Mouse (Mus musculus) hindbrain, embryonic 15.5 days (tissue): Measurements from ENCODE around the gene Gpr68. TPM values are rescaled to one million over a fixed set of nuclear protein-coding genes. Genes with fewer than 3 reads are reported as not detected.

Experiments
- ATAC-seq: fragments of 200-750 bp; cut with Nextera tagmentation; 2 replicates; pipeline ENCODE4 v1.8.0; 2017; ENCODE audit warnings: low read depth, moderate number of reproducible peaks, moderate TSS enrichment; ENCODE audit not compliant: low FRiP score
- H3K27ac ChIP-seq: fragments of 300-500 bp; sonication (generic); replicated peaks from 2 replicates; pipeline ENCODE4 v1.5.1; 2015; ENCODE audit warnings: mild to moderate bottlenecking, inconsistent platforms
- H3K27me3 ChIP-seq: fragments of 300-500 bp; sonication (generic); 2 replicates; pipeline ENCODE4 v1.6.1; 2015; ENCODE audit warnings: control low read depth, inconsistent platforms
- H3K36me3 ChIP-seq: fragments of 300-500 bp; sonication (generic); 2 replicates; pipeline ENCODE4 v1.6.1; 2015; ENCODE audit warnings: control low read depth, inconsistent platforms
- H3K4me1 ChIP-seq: fragments of 300-500 bp; sonication (generic); replicated peaks from 2 replicates; pipeline ENCODE4 v1.6.1; 2015; ENCODE audit warnings: control low read depth, inconsistent platforms
- H3K4me2 ChIP-seq: fragments of 300-500 bp; sonication (generic); 2 replicates; pipeline ENCODE4 v1.6.1; 2015; ENCODE audit warnings: moderate library complexity, mild to moderate bottlenecking, inconsistent platforms
- H3K4me3 ChIP-seq: fragments of 300-500 bp; sonication (generic); 2 replicates; pipeline ENCODE4 v1.5.1; 2015; ENCODE audit warnings: mild to moderate bottlenecking, inconsistent platforms
- H3K9ac ChIP-seq: fragments of 300-500 bp; sonication (generic); 2 replicates; pipeline ENCODE4 v1.6.1; 2015; ENCODE audit warnings: inconsistent platforms
- H3K9me3 ChIP-seq: fragments of 300-500 bp; sonication (generic); 2 replicates; pipeline ENCODE4 v1.6.1; 2016; ENCODE audit warnings: control low read depth, inconsistent platforms
- WGBS: fragments of 180-500 bp; shearing (Covaris S2); methylation state at CpG from one replicate; pipeline ENCODE4 v1.1.7; 2015; 5-methylcytosine and 5-hydroxymethylcytosine counted together
- polyA plus RNA-seq: library from polyadenylated mRNA; unstranded; fragments of >200 nt; fragmentation: Nextera tagmentation; extraction: Ambion mirVana; gene quantifications from 2 replicates; pipeline ENCODE4 v1.2.1, GENCODE M21; 2015

The Gpr68 gene
- 6.1 and 6.3 TPM in 2 replicates for polyA plus RNA-seq

- H3K4me2 ChIP-seq: peak within 1 kb of the TSS; percentile 97
- WGBS: 4% methylated on average over 38 of the region's 39 CpGs
- no peaks in the 10 kb centered on the region for H3K36me3 ChIP-seq
- no peaks in the 10 kb centered on the region for H3K9me3 ChIP-seq
- peaks cover 12% of the 10 kb centered on the region for H3K4me1 ChIP-seq
- H3K27me3 ChIP-seq: peaks cover 9% of the 10 kb centered on the region; the same call in 1 of the 2 replicates
- peak within 1 kb of the TSS; percentile 53 for H3K4me3 ChIP-seq
- peak within 1 kb of the TSS; percentile 57 for H3K9ac ChIP-seq
- no peak within 1 kb of the TSS for H3K27ac ChIP-seq
- peak; percentile 80 for ATAC-seq
Measured at GRCm38 (mm10) chr12:100907598-100908297, at the start of gene Gpr68. TSS of gene Gpr68 (minus strand) at chr12:100908198.

GRCm38 (mm10) chr12:100957257-100957656 lies 49.3 kb upstream of the Gpr68 start:
- peak; percentile 27; the same call in 1 of the 2 replicates for ATAC-seq
- Histone ChIP-seq H3K4me1 (peaks cover 32% of the 10 kb centered on the region), H3K4me3 (no peak overlapping the region), H3K4me2 (no peak overlapping the region), H3K9me3 (no peaks in the 10 kb centered on the region), H3K9ac (no peak overlapping the region), H3K27ac (peak overlapping the region; percentile 47; the same call in 1 of the 2 replicates), H3K27me3 (no peaks in the 10 kb centered on the region), H3K36me3 (no peaks in the 10 kb centered on the region)
- WGBS: 15% methylated on average over 3 of the region's 3 CpGs

GRCm38 (mm10) chr12:100956825-100957224 lies 48.8 kb upstream of the Gpr68 start:
- peaks cover 32% of the 10 kb centered on the region for H3K4me1 ChIP-seq
- no peaks in the 10 kb centered on the region for H3K9me3 ChIP-seq
- WGBS: 32% methylated on average over 4 of the region's 4 CpGs
- no peaks in the 10 kb centered on the region for H3K27me3 ChIP-seq
- no peak overlapping the region for H3K4me2 ChIP-seq
- no peak for ATAC-seq
- H3K9ac ChIP-seq: no peak overlapping the region
- H3K27ac ChIP-seq: peak overlapping the region; percentile 47; the same call in 1 of the 2 replicates
- H3K36me3 ChIP-seq: no peaks in the 10 kb centered on the region
- H3K4me3 ChIP-seq: no peak overlapping the region

DNA sequence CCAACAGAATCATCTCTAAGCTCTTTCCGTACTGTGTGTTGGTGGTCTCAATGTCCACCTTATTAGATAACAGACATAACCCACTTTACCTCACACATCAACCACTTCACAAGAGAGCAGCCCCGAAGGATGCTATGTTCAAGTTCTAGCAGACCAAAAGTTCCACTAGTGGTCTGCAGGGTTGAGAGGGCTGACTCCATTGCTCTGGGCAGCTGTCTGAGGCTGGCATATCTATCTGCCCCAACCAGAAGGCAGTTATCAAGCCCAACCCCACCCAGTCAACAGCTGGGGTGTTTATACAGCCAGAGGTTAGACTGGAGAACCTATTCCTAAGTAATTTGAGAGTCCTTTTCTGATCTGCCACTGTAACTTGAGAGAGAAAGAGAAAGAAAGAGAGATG lies 48.0 kb upstream of the Gpr68 start:
- H3K36me3 ChIP-seq: no peaks in the 10 kb centered on the region
- H3K4me1 ChIP-seq: peaks cover 32% of the 10 kb centered on the region
- no peak for ATAC-seq
- no peaks in the 10 kb centered on the region for H3K9me3 ChIP-seq
- no peak overlapping the region for H3K27ac ChIP-seq
- WGBS: 97% methylated on average over 2 of the region's 2 CpGs
- H3K27me3 ChIP-seq: no peaks in the 10 kb centered on the region
- H3K4me2 ChIP-seq: no peak overlapping the region
- H3K4me3 ChIP-seq: no peak overlapping the region
- no peak overlapping the region for H3K9ac ChIP-seq

- ATAC-seq: no peak
- no peak overlapping the region for H3K9ac ChIP-seq
- peaks cover 26% of the 10 kb centered on the region for H3K4me1 ChIP-seq
- no peak overlapping the region for H3K4me2 ChIP-seq
- H3K9me3 ChIP-seq: no peaks in the 10 kb centered on the region
- no peaks in the 10 kb centered on the region for H3K27me3 ChIP-seq
- WGBS: 81% methylated on average over 8 of the region's 8 CpGs
- H3K4me3 ChIP-seq: no peak overlapping the region
- H3K36me3 ChIP-seq: no peaks in the 10 kb centered on the region
- H3K27ac ChIP-seq: no peak overlapping the region
Measured at GRCm38 (mm10) chr12:100953926-100954325, 45.9 kb upstream of the Gpr68 start.

- Histone ChIP-seq H3K36me3 (no peaks in the 10 kb centered on the region), H3K4me2 (peak overlapping the region; percentile 2; the same call in 1 of the 2 replicates), H3K9ac (no peak overlapping the region), H3K9me3 (no peaks in the 10 kb centered on the region), H3K27ac (peak overlapping the region; percentile 6; the same call in 1 of the 2 replicates), H3K4me3 (no peak overlapping the region), H3K4me1 (peaks cover 11% of the 10 kb centered on the region), H3K27me3 (no peaks in the 10 kb centered on the region)
- 33% methylated on average over 9 of the region's 9 CpGs for WGBS
- ATAC-seq: peak; percentile 85
Measured at GRCm38 (mm10) chr12:100952193-100952931, 44.4 kb upstream of the Gpr68 start.

GRCm38 (mm10) chr12:100949146-100949545 lies 41.1 kb upstream of the Gpr68 start:
- H3K9ac ChIP-seq: no peak overlapping the region
- no peaks in the 10 kb centered on the region for H3K9me3 ChIP-seq
- no peaks in the 10 kb centered on the region for H3K4me1 ChIP-seq
- ATAC-seq: no peak
- H3K27ac ChIP-seq: no peak overlapping the region
- H3K27me3 ChIP-seq: no peaks in the 10 kb centered on the region
- 87% methylated on average over 5 of the region's 5 CpGs for WGBS
- peaks cover 17% of the 10 kb centered on the region for H3K36me3 ChIP-seq
- H3K4me2 ChIP-seq: no peak overlapping the region
- no peak overlapping the region for H3K4me3 ChIP-seq

GRCm38 (mm10) chr12:100948021-100948420 lies 40.0 kb upstream of the Gpr68 start:
- no peak for ATAC-seq
- H3K27ac ChIP-seq: no peak overlapping the region
- H3K4me1 ChIP-seq: no peaks in the 10 kb centered on the region
- no peak overlapping the region for H3K4me3 ChIP-seq
- WGBS: 92% methylated on average over 6 of the region's 6 CpGs
- H3K4me2 ChIP-seq: no peak overlapping the region
- H3K27me3 ChIP-seq: no peaks in the 10 kb centered on the region
- no peak overlapping the region for H3K9ac ChIP-seq
- no peaks in the 10 kb centered on the region for H3K9me3 ChIP-seq
- H3K36me3 ChIP-seq: peaks cover 17% of the 10 kb centered on the region

DNA sequence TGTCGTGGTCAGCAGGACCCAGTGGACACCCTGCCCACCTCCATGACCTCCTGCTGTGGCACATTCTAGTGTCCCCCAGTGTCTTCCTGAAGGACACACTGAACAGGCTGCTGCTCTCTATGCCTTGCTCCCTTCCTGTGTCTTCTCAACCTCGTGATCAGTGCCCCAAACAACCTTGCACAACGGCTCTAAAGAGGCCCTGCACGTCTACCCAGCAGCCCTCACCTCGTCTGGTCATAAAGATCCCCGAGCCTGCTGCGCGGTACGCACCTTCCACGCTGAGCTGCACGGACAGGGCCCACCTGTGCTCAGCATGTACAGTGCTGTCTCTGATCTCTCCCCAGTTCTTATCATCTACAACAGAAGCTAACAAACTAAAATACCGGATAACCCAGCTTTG lies 38.0 kb upstream of the Gpr68 start:
- Histone ChIP-seq H3K4me2 (no peak overlapping the region), H3K4me1 (no peaks in the 10 kb centered on the region), H3K27me3 (no peaks in the 10 kb centered on the region), H3K27ac (no peak overlapping the region), H3K36me3 (peaks cover 22% of the 10 kb centered on the region), H3K9ac (no peak overlapping the region), H3K9me3 (no peaks in the 10 kb centered on the region), H3K4me3 (no peak overlapping the region)
- WGBS: 93% methylated on average over 12 of the region's 12 CpGs
- no peak for ATAC-seq

DNA sequence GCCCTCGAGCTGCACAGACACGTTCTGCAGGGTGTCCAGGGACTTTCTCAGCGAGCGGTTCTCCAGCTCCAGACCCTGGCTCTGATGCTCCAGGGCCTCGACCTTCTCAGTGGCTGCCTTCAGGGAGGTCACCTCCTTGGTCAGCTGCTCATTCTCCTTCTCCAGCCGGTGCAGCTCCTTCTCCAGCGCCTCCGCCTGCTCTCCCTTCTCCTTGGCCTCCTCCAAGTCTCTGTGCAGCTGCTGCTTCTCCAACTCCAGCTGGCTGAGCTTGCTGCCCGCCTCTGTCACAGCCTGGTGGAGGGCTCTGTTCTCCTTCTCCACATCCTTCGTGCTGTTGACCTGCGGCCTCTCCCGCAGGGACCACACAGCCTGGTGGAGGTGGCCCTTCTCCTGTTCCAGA lies 37.5 kb upstream of the Gpr68 start:
- no peaks in the 10 kb centered on the region for H3K27me3 ChIP-seq
- no peak for ATAC-seq
- H3K36me3 ChIP-seq: peaks cover 23% of the 10 kb centered on the region
- H3K9me3 ChIP-seq: no peaks in the 10 kb centered on the region
- no peak overlapping the region for H3K27ac ChIP-seq
- WGBS: 88% methylated on average over 12 of the region's 12 CpGs
- H3K4me3 ChIP-seq: no peak overlapping the region
- H3K4me2 ChIP-seq: no peak overlapping the region
- no peak overlapping the region for H3K9ac ChIP-seq
- H3K4me1 ChIP-seq: no peaks in the 10 kb centered on the region

- Histone ChIP-seq H3K4me1 (no peaks in the 10 kb centered on the region), H3K4me2 (no peak overlapping the region), H3K4me3 (no peak overlapping the region), H3K36me3 (peaks cover 27% of the 10 kb centered on the region), H3K9me3 (no peaks in the 10 kb centered on the region), H3K27me3 (no peaks in the 10 kb centered on the region), H3K9ac (no peak overlapping the region), H3K27ac (no peak overlapping the region)
- WGBS: 91% methylated on average over 21 of the region's 21 CpGs
- ATAC-seq: no peak
Measured at GRCm38 (mm10) chr12:100944921-100945336, 36.9 kb upstream of the Gpr68 start.

GRCm38 (mm10) chr12:100943146-100943545 lies 35.1 kb upstream of the Gpr68 start:
- Histone ChIP-seq H3K4me1 (no peaks in the 10 kb centered on the region), H3K9me3 (no peaks in the 10 kb centered on the region), H3K4me3 (no peak overlapping the region), H3K27me3 (no peaks in the 10 kb centered on the region), H3K9ac (no peak overlapping the region), H3K36me3 (peaks cover 33% of the 10 kb centered on the region), H3K27ac (no peak overlapping the region), H3K4me2 (no peak overlapping the region)
- ATAC-seq: no peak
- 78% methylated on average over 4 of the region's 4 CpGs for WGBS
